Mouse (Mus musculus) bone marrow, adult 2 months (tissue): ENCODE results near the gene Tbc1d10b. TPM values are rescaled to one million over a fixed set of nuclear protein-coding genes. Genes with fewer than 3 reads are reported as not detected.
"Not testable (repeated sequence)": the region's sequence is repeated elsewhere in the genome, so short reads cannot be mapped to it uniquely, and the experiment has no call there.

Experiments used
- H3K27ac ChIP-seq: fragments of 200-500 bp; 2 replicates; pipeline ENCODE4 v1.5.1; 2012; ENCODE audit warnings: low read depth, mild to moderate bottlenecking, control low read depth, inconsistent platforms, low read length; ENCODE audit not compliant: control insufficient read depth, poor library complexity, insufficient read depth
- H3K4me1 ChIP-seq: fragments of 200-500 bp; 2 replicates; pipeline ENCODE4 v1.6.1; 2011; ENCODE audit warnings: low read length; ENCODE audit not compliant: control insufficient read depth, insufficient read depth
- H3K4me3 ChIP-seq: fragments of 200-500 bp; replicated peaks from 2 replicates; pipeline ENCODE3; 2011; ENCODE audit warnings: mild to moderate bottlenecking, low read depth, low read length, control low read depth; ENCODE audit not compliant: control insufficient read depth
- CTCF ChIP-seq: fragments of 200-500 bp; IDR thresholded peaks from 2 replicates; pipeline ENCODE4 v1.5.1; 2011; ENCODE audit warnings: low read length, control low read depth; ENCODE audit not compliant: control insufficient read depth, insufficient read depth
- POLR2A ChIP-seq: fragments of 200-500 bp; IDR thresholded peaks from 2 replicates; pipeline ENCODE4 v1.6.1; 2011; ENCODE audit warnings: low read depth, mild to moderate bottlenecking, control low read depth, low read length, borderline replicate concordance; ENCODE audit not compliant: control insufficient read depth
- WGBS: fragments of 180-500 bp; shearing (Covaris S2); methylation state at CpG from one replicate; pipeline ENCODE4 v1.1.7; 2018; 5-methylcytosine and 5-hydroxymethylcytosine counted together
- polyA plus RNA-seq: library from polyadenylated mRNA; stranded (reverse); fragments of >200 nt; gene quantifications from 2 replicates; pipeline ENCODE4 v1.2.4, GENCODE M21; 2011; ENCODE audit warnings: low replicate concordance; ENCODE audit not compliant: missing spikeins, insufficient read depth, insufficient read length

Gene Tbc1d10b
- polyA plus RNA-seq, result 53.6 and 84.9 TPM in 2 replicates

- no peak for TF ChIP-seq CTCF
- peak; percentile 12; the same call in 1 of the 2 replicates for TF ChIP-seq POLR2A
- WGBS, result under 1% methylated on average over 44 of the region's 44 CpGs
- peak within 1 kb of the TSS; percentile 68 for H3K4me3 ChIP-seq
- peaks cover 2% of the 10 kb centered on the region; the same call in 1 of the 2 replicates for H3K4me1 ChIP-seq
- H3K27ac ChIP-seq, result peak within 1 kb of the TSS; percentile 95
Observed at GRCm38 (mm10) chr7:127208295-127208552, at the start of gene Tbc1d10b. Gene Tbc1d10b, minus strand, starts transcription at chr7:127208468.

GRCm38 (mm10) chr7:127256518-127256917 is 48.2 kb upstream of the Tbc1d10b start:
- H3K4me1 ChIP-seq, result peaks cover 8% of the 10 kb centered on the region
- TF ChIP-seq POLR2A (no peak), CTCF (no peak)
- WGBS, result 55% methylated on average over 5 of the region's 5 CpGs
- no peak overlapping the region for H3K27ac ChIP-seq
- no peak overlapping the region for H3K4me3 ChIP-seq

GRCm38 (mm10) chr7:127255965-127256364 is 47.7 kb upstream of the Tbc1d10b start:
- peaks cover 8% of the 10 kb centered on the region for H3K4me1 ChIP-seq

GRCm38 (mm10) chr7:127255008-127255407 is 46.7 kb upstream of the Tbc1d10b start:
- no peak overlapping the region for H3K4me3 ChIP-seq

More at GRCm38 (mm10) chr7:127255965-127256364, 47.7 kb upstream of the Tbc1d10b start:
- Histone ChIP-seq H3K4me3 (no peak overlapping the region), H3K27ac (no peak overlapping the region)
- 56% methylated on average over 2 of the region's 2 CpGs for WGBS
- TF ChIP-seq POLR2A (no peak), CTCF (no peak)

GRCm38 (mm10) chr7:127253821-127254769 is 45.8 kb upstream of the Tbc1d10b start:
- H3K4me1 ChIP-seq, result peaks cover 8% of the 10 kb centered on the region
- WGBS, result under 1% methylated on average over 135 of the region's 136 CpGs
- TF ChIP-seq CTCF (no peak), POLR2A (peak; percentile 50; the same call in 1 of the 2 replicates)
- H3K27ac ChIP-seq, result peak overlapping the region; percentile 98
- H3K4me3 ChIP-seq, result peak overlapping the region; percentile 98

More at GRCm38 (mm10) chr7:127255008-127255407, 46.7 kb upstream of the Tbc1d10b start:
- 13% methylated on average over 4 of the region's 4 CpGs for WGBS
- no peak for TF ChIP-seq CTCF
- TF ChIP-seq POLR2A, result no peak
- Histone ChIP-seq H3K27ac (peak overlapping the region; percentile 98; the same call in 1 of the 2 replicates), H3K4me1 (peaks cover 8% of the 10 kb centered on the region)

GRCm38 (mm10) chr7:127253341-127253740 is 45.1 kb upstream of the Tbc1d10b start:
- Histone ChIP-seq H3K4me1 (peaks cover 8% of the 10 kb centered on the region), H3K27ac (peak overlapping the region; percentile 98), H3K4me3 (peak overlapping the region; percentile 98)
- 58% methylated on average over 6 of the region's 6 CpGs for WGBS
- TF ChIP-seq POLR2A (no peak), CTCF (no peak)

- H3K4me1 ChIP-seq, result peaks cover 5% of the 10 kb centered on the region
- TF ChIP-seq CTCF (peak; percentile 34), POLR2A (no peak)
- H3K27ac ChIP-seq, result no peak overlapping the region
- H3K4me3 ChIP-seq, result no peak overlapping the region
- 38% methylated on average over 2 of the region's 2 CpGs for WGBS
Observed at GRCm38 (mm10) chr7:127252414-127252813, 44.1 kb upstream of the Tbc1d10b start.

- H3K4me1 ChIP-seq, H3K4me3 ChIP-seq, H3K27ac ChIP-seq: not testable (repeated sequence)
- 85% methylated on average over 8 of the region's 8 CpGs for WGBS
Observed at GRCm38 (mm10) chr7:127250511-127250910, 42.2 kb upstream of the Tbc1d10b start.
